Mouse (Mus musculus) left cerebral cortex, postnatal 14 days (tissue): Measurements from ENCODE around the gene Gm20388. TPM values are rescaled to one million over a fixed set of nuclear protein-coding genes. Genes with fewer than 3 reads are reported as not detected.

ENCODE experiments used
- DNase-seq, 2 experiments: peaks; one replicate each; pipeline ENCODE4 v3.0.0; 2021 to 2022; ENCODE audit warnings: low spot score in 2 of 2, mixed read lengths in 1 of 2
- intact Hi-C: fragments of 180-260 bp; cut with DNase I; formaldehyde crosslinking; loops from one replicate; pipeline ENCODE4 v1.15.1; 2025
- long read RNA-seq, 2 experiments: library from polyadenylated mRNA; stranded (forward); transcript quantifications; one replicate each; pipeline ENCODE4 v2.0.0; 2021
- total RNA-seq, 2 experiments: library from RNA; stranded (reverse); gene quantifications; 2 replicates each; pipeline ENCODE4 v1.2.3; 2021

Gm20388 gene
- 1 to 10 TPM; 2.8 to 7.3 TPM for total RNA-seq
- long read RNA-seq, experiment 1, partial matches to known transcripts: 21 of 94 reads
- long read RNA-seq, experiment 1, other reads (novel, unspliced or antisense): 73 of 94 reads
- long read RNA-seq, experiment 2, partial matches to known transcripts: 30 of 127 reads
- long read RNA-seq, experiment 2, other reads (novel, unspliced or antisense): 97 of 127 reads

- intact Hi-C loops: no loop called here
- DNase-seq: peak; percentile 86 to 93
Observed at GRCm38 (mm10) chr8:119910547-119911257, at the start of gene Gm20388. Gm20388 (plus strand) TSS chr8:119910841.

- intact Hi-C loops: no loop called here
Observed at GRCm38 (mm10) chr8:119861706-119862389, 48.8 kb upstream of the Gm20388 start, which contains the start of gene Klhl36. Klhl36 (plus strand) TSS chr8:119862266.

GRCm38 (mm10) chr8:119862390-119862734, 48.3 kb upstream of the Gm20388 start:
- intact Hi-C loops: no loop called here
- DNase-seq: no peak

More at GRCm38 (mm10) chr8:119861706-119862389, 48.8 kb upstream of the Gm20388 start, which contains the start of gene Klhl36:
- DNase-seq: peak; percentile 93 to 94

- intact Hi-C loops: no loop called here
- DNase-seq: no peak
Observed at GRCm38 (mm10) chr8:119862749-119863148, 47.9 kb upstream of the Gm20388 start.

- DNase-seq: no peak
- intact Hi-C loops: no loop called here
Observed at GRCm38 (mm10) chr8:119869616-119870015, 41.0 kb upstream of the Gm20388 start.

- DNase-seq: no peak
- intact Hi-C loops: no loop called here
Observed at GRCm38 (mm10) chr8:119873181-119873580, 37.5 kb upstream of the Gm20388 start.

GRCm38 (mm10) chr8:119881301-119881700, 29.3 kb upstream of the Gm20388 start:
- intact Hi-C loops: no loop called here
- DNase-seq: no peak

- intact Hi-C loops: no loop called here
- DNase-seq: no peak
Observed at GRCm38 (mm10) chr8:119881917-119882316, 28.7 kb upstream of the Gm20388 start.

- no peak for DNase-seq
- intact Hi-C loops: no loop called here
Observed at GRCm38 (mm10) chr8:119883281-119883680, 27.4 kb upstream of the Gm20388 start.

- DNase-seq: peak in 1 of 2 experiments; percentile 15
- intact Hi-C loops: no loop called here
Observed at GRCm38 (mm10) chr8:119885612-119886011, 25.0 kb upstream of the Gm20388 start.

GRCm38 (mm10) chr8:119887130-119887529, 23.5 kb upstream of the Gm20388 start:
- intact Hi-C loops: no loop called here
- DNase-seq: peak in 1 of 2 experiments; percentile 42

- intact Hi-C loops: no loop called here
- no peak for DNase-seq
Observed at GRCm38 (mm10) chr8:119888012-119888411, 22.6 kb upstream of the Gm20388 start.

GRCm38 (mm10) chr8:119897069-119897468, 13.6 kb upstream of the Gm20388 start:
- intact Hi-C loops: no loop called here
- no peak for DNase-seq

- intact Hi-C loops: no loop called here
- DNase-seq: no peak
Observed at GRCm38 (mm10) chr8:119897933-119898332, 12.7 kb upstream of the Gm20388 start.

- intact Hi-C loops: no loop called here
- DNase-seq: no peak
Observed at GRCm38 (mm10) chr8:119901349-119901748, 9.3 kb upstream of the Gm20388 start.

- DNase-seq: no peak
- intact Hi-C loops: no loop called here
Observed at GRCm38 (mm10) chr8:119901952-119902351, 8.7 kb upstream of the Gm20388 start.

GRCm38 (mm10) chr8:119904323-119904911, 6.2 kb upstream of the Gm20388 start:
- intact Hi-C loops: no loop called here
- no peak for DNase-seq

GRCm38 (mm10) chr8:119909944-119910546, 596 bp upstream of the Gm20388 start, which contains the start of gene Usp10:
Usp10 (plus strand) TSS chr8:119910360.
- DNase-seq: peak in 1 of 2 experiments; percentile 17
- intact Hi-C loops: no loop called here

- intact Hi-C loops: no loop called here
- DNase-seq: no peak
Observed at GRCm38 (mm10) chr8:119911258-119911962, 769 bp downstream of the Gm20388 start.
